Mouse (Mus musculus): ENCODE measurements around the gene Meiob. TPM values are rescaled to one million over a fixed set of nuclear protein-coding genes. Genes with fewer than 3 reads are reported as not detected.
A peak's percentile ranks its signal among the peaks of the same experiment; 100 is the strongest.

Gene Meiob
- polyA plus RNA-seq, 1 experiment from 2014 or later: not detected

- no peak overlapping the region for H3K9ac ChIP-seq (ENCODE audit: low read depth, low read length)
- 51% methylated on average over 4 of the region's 4 CpGs for WGBS
- no peak for DNase-seq (ENCODE audit: low spot score)
- H3K4me2 ChIP-seq (replicated peaks; ENCODE audit: low read depth, low read length): no peak overlapping the region
- no peaks in the 10 kb centered on the region for H3K27me3 ChIP-seq (ENCODE audit: control insufficient read depth, insufficient read depth, low read length)
- no peak for ATAC-seq (ENCODE audit: low FRiP score)
- H3K4me3 ChIP-seq (ENCODE audit: low read depth, low read length): no peak overlapping the region
- no peaks in the 10 kb centered on the region for H3K36me3 ChIP-seq (ENCODE audit: control insufficient read depth, insufficient read depth, low read length)
- H3K27ac ChIP-seq (ENCODE audit: low read depth, low read length): no peak overlapping the region
- no peaks in the 10 kb centered on the region for H3K4me1 ChIP-seq (replicated peaks; ENCODE audit: control insufficient read depth, insufficient read depth, low read length)
- no peaks in the 10 kb centered on the region for H3K9me3 ChIP-seq (ENCODE audit: control insufficient read depth, low read length)
Measured at GRCm38 (mm10) chr17:24873695-24874404, 69.8 kb downstream of the Meiob start.

DNA sequence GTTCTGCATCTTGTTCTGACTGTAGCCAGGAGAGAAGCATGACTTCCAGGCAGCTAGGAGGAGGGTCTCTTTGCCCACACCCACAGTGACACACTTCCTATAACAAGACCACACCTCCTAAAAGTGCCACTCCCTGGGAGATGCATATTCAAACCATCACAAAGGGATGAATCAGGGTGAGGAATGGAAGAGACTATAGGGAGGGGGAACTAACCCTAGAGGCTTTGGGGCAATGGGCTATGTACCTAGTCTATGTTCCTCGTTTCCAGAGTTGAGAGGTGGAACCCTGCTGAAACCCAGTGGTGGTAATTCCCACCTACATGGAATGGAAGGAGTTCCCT, 70.3 kb downstream of the Meiob start:
- DNase-seq (ENCODE audit: low spot score) (no peak), ATAC-seq (ENCODE audit: low FRiP score) (no peak)
- no peaks in the 10 kb centered on the region for H3K9me3 ChIP-seq (ENCODE audit: control insufficient read depth, low read length)
- H3K36me3 ChIP-seq (ENCODE audit: control insufficient read depth, insufficient read depth, low read length): no peaks in the 10 kb centered on the region
- no peak overlapping the region for H3K9ac ChIP-seq (ENCODE audit: low read depth, low read length)
- 67% methylated on average over 1 of the region's 1 CpGs for WGBS
- no peak overlapping the region for H3K4me2 ChIP-seq (replicated peaks; ENCODE audit: low read depth, low read length)
- no peaks in the 10 kb centered on the region for H3K27me3 ChIP-seq (ENCODE audit: control insufficient read depth, insufficient read depth, low read length)
- H3K4me3 ChIP-seq (ENCODE audit: low read depth, low read length): no peak overlapping the region
- no peaks in the 10 kb centered on the region for H3K4me1 ChIP-seq (replicated peaks; ENCODE audit: control insufficient read depth, insufficient read depth, low read length)
- H3K27ac ChIP-seq (ENCODE audit: low read depth, low read length): no peak overlapping the region

- H3K36me3 ChIP-seq (ENCODE audit: control insufficient read depth, insufficient read depth, low read length): no peaks in the 10 kb centered on the region
- 76% methylated on average over 8 of the region's 8 CpGs for WGBS
- no peak overlapping the region for H3K27ac ChIP-seq (ENCODE audit: low read depth, low read length)
- no peak overlapping the region for H3K4me3 ChIP-seq (ENCODE audit: low read depth, low read length)
- no peak for DNase-seq (ENCODE audit: low spot score)
- no peak for ATAC-seq (ENCODE audit: low FRiP score)
- H3K27me3 ChIP-seq (ENCODE audit: control insufficient read depth, insufficient read depth, low read length): no peaks in the 10 kb centered on the region
- H3K9me3 ChIP-seq (ENCODE audit: control insufficient read depth, low read length): no peaks in the 10 kb centered on the region
- no peak overlapping the region for H3K4me2 ChIP-seq (replicated peaks; ENCODE audit: low read depth, low read length)
- no peak overlapping the region for H3K9ac ChIP-seq (ENCODE audit: low read depth, low read length)
- H3K4me1 ChIP-seq (replicated peaks; ENCODE audit: control insufficient read depth, insufficient read depth, low read length): no peaks in the 10 kb centered on the region
Measured at GRCm38 (mm10) chr17:24874989-24875388, 70.9 kb downstream of the Meiob start.

GRCm38 (mm10) chr17:24877336-24878116, 73.4 kb downstream of the Meiob start:
- 60% methylated on average over 10 of the region's 10 CpGs for WGBS
- Histone ChIP-seq H3K9me3 (ENCODE audit: control insufficient read depth, low read length) (no peaks in the 10 kb centered on the region), H3K9ac (ENCODE audit: low read depth, low read length) (no peak overlapping the region), H3K4me1 (replicated peaks; ENCODE audit: control insufficient read depth, insufficient read depth, low read length) (no peaks in the 10 kb centered on the region), H3K4me2 (replicated peaks; ENCODE audit: low read depth, low read length) (no peak overlapping the region), H3K27me3 (ENCODE audit: control insufficient read depth, insufficient read depth, low read length) (no peaks in the 10 kb centered on the region), H3K36me3 (ENCODE audit: control insufficient read depth, insufficient read depth, low read length) (no peaks in the 10 kb centered on the region), H3K27ac (ENCODE audit: low read depth, low read length) (no peak overlapping the region), H3K4me3 (ENCODE audit: low read depth, low read length) (no peak overlapping the region)
- ATAC-seq (ENCODE audit: low FRiP score): no peak
- DNase-seq (ENCODE audit: low spot score): no peak

- no peak for DNase-seq (ENCODE audit: low spot score)
- no peaks in the 10 kb centered on the region for H3K9me3 ChIP-seq (ENCODE audit: control insufficient read depth, low read length)
- H3K4me2 ChIP-seq (replicated peaks; ENCODE audit: low read depth, low read length): no peak overlapping the region
- no peak overlapping the region for H3K4me3 ChIP-seq (ENCODE audit: low read depth, low read length)
- no peak overlapping the region for H3K9ac ChIP-seq (ENCODE audit: low read depth, low read length)
- H3K27ac ChIP-seq (ENCODE audit: low read depth, low read length): no peak overlapping the region
- H3K36me3 ChIP-seq (ENCODE audit: control insufficient read depth, insufficient read depth, low read length): no peaks in the 10 kb centered on the region
- no peak for ATAC-seq (ENCODE audit: low FRiP score)
- 37% methylated on average over 5 of the region's 5 CpGs for WGBS
- no peaks in the 10 kb centered on the region for H3K4me1 ChIP-seq (replicated peaks; ENCODE audit: control insufficient read depth, insufficient read depth, low read length)
- no peaks in the 10 kb centered on the region for H3K27me3 ChIP-seq (ENCODE audit: control insufficient read depth, insufficient read depth, low read length)
Measured at GRCm38 (mm10) chr17:24878117-24878397, 74.0 kb downstream of the Meiob start.

DNA sequence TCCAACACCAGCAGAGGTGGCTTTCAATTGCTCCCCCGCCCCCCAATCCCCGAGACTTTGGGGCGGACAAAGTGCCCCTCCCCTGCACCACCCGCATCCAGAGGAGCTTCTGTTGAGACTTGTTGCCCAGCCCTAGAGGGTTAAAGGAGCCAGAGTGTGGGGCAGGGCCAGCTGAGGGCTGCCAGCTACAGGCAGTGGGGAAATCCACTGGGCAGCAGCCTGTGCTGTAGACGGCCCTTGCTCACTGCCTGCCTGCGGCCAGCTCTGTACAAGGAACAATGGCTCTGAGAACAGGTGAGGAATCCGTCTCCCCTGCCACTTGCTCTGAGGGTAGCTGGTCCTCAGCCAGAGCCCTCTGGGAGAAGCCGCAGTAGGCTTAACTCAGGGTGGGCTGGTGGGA, 74.4 kb downstream of the Meiob start:
- no peak for ATAC-seq (ENCODE audit: low FRiP score)
- WGBS: 81% methylated on average over 8 of the region's 8 CpGs
- no peak for DNase-seq (ENCODE audit: low spot score)
- H3K9ac ChIP-seq (ENCODE audit: low read depth, low read length): no peak overlapping the region
- H3K27ac ChIP-seq (ENCODE audit: low read depth, low read length): no peak overlapping the region
- H3K4me2 ChIP-seq (replicated peaks; ENCODE audit: low read depth, low read length): no peak overlapping the region
- no peaks in the 10 kb centered on the region for H3K9me3 ChIP-seq (ENCODE audit: control insufficient read depth, low read length)
- H3K36me3 ChIP-seq (ENCODE audit: control insufficient read depth, insufficient read depth, low read length): no peaks in the 10 kb centered on the region
- no peak overlapping the region for H3K4me3 ChIP-seq (ENCODE audit: low read depth, low read length)
- no peaks in the 10 kb centered on the region for H3K4me1 ChIP-seq (replicated peaks; ENCODE audit: control insufficient read depth, insufficient read depth, low read length)
- no peaks in the 10 kb centered on the region for H3K27me3 ChIP-seq (ENCODE audit: control insufficient read depth, insufficient read depth, low read length)

DNA sequence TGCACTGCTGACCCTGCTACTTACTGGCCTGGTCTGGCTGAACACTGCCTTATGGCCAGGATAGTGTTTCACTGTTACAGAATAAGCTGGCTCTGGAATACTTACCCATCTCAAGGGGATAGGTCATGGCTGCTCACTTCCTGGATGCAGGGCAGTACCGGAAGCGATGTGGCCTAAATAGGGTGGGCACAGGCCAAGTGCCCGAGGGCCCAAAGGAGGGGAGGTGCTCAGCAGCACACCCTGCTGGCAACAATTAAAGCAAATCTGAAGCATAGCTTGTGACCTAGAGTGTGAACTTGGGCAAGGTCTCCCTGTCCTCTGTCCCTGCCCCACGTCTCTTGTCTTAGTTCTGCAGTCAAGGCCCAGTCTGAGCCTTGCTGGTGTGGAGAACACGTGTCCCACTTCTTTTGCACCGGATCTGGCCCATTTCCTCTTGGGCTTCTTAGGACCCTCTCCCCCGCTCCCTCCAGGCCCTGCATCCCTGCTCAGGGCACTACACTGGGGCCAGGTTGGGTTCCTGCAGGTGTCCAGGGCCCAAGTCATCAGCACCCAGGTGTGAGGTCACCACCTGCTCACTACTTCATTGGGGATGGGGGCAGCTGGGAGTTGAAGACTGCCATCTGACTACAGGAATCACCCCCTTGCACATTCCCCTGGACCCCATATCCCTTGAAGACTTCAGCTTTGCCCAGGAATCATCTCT, 77.8 kb downstream of the Meiob start:
- H3K4me1 ChIP-seq (replicated peaks; ENCODE audit: control insufficient read depth, insufficient read depth, low read length): peaks cover 6% of the 10 kb centered on the region; the same call in 1 of the 2 replicates
- H3K36me3 ChIP-seq (ENCODE audit: control insufficient read depth, insufficient read depth, low read length): no peaks in the 10 kb centered on the region
- 48% methylated on average over 7 of the region's 7 CpGs for whole genome bisulfite sequencing
- H3K27me3 ChIP-seq (ENCODE audit: control insufficient read depth, insufficient read depth, low read length): no peaks in the 10 kb centered on the region
- DNase-seq (ENCODE audit: low spot score): peak; percentile 57
- ATAC-seq (ENCODE audit: low FRiP score): no peak
- no peak overlapping the region for H3K9ac ChIP-seq (ENCODE audit: low read depth, low read length)
- no peak overlapping the region for H3K4me3 ChIP-seq (ENCODE audit: low read depth, low read length)
- no peaks in the 10 kb centered on the region for H3K9me3 ChIP-seq (ENCODE audit: control insufficient read depth, low read length)
- H3K4me2 ChIP-seq (replicated peaks; ENCODE audit: low read depth, low read length): no peak overlapping the region
- no peak overlapping the region for H3K27ac ChIP-seq (ENCODE audit: low read depth, low read length)

DNA sequence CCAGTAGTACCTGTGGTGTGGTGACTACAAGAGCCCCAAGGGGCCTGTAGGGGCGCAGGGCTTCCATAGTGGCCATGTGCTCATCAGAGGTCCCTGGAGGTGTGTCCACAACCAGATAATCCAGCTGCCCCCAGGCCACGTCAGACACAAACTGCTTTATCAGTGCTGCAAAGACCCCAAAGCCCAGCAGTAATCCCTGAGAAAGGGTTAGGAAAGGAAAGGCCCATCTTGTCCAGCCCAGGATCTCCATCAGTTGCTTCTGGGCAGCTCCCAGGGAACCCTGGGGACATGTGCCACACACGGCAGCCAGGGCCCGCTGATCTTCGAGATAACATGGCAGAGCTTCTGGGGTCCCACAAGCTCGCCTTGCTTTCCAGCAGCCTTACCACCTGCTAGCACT, 80.3 kb downstream of the Meiob start:
- Histone ChIP-seq H3K4me2 (replicated peaks; ENCODE audit: low read depth, low read length) (no peak overlapping the region), H3K4me3 (ENCODE audit: low read depth, low read length) (no peak overlapping the region)
- 86% methylated on average over 6 of the region's 6 CpGs for WGBS

More for the DNA sequence above, 80.3 kb downstream of the Meiob start:
- Histone ChIP-seq H3K9ac (ENCODE audit: low read depth, low read length) (no peak overlapping the region), H3K9me3 (ENCODE audit: control insufficient read depth, low read length) (no peaks in the 10 kb centered on the region), H3K27me3 (ENCODE audit: control insufficient read depth, insufficient read depth, low read length) (no peaks in the 10 kb centered on the region), H3K36me3 (ENCODE audit: control insufficient read depth, insufficient read depth, low read length) (no peaks in the 10 kb centered on the region), H3K27ac (ENCODE audit: low read depth, low read length) (no peak overlapping the region), H3K4me1 (replicated peaks; ENCODE audit: control insufficient read depth, insufficient read depth, low read length) (peaks cover 8% of the 10 kb centered on the region; the same call in 1 of the 2 replicates)
- ATAC-seq (ENCODE audit: low FRiP score) (no peak), DNase-seq (ENCODE audit: low spot score) (no peak)
